Mouse (Mus musculus) limb, embryonic 15.5 days (tissue): ENCODE results near the gene Fam83e. TPM values are rescaled to one million over a fixed set of nuclear protein-coding genes. Genes with fewer than 3 reads are reported as not detected.

Experiments used
- ATAC-seq: fragments of 200-750 bp; cut with Nextera tagmentation; 2 replicates; pipeline ENCODE4 v1.8.0; 2017; ENCODE audit warnings: low read depth, moderate TSS enrichment; ENCODE audit not compliant: insufficient number of reproducible peaks, low FRiP score, low TSS enrichment
- H3K27ac ChIP-seq: fragments of 300-500 bp; sonication (generic); 2 replicates; pipeline ENCODE4 v1.5.1; 2015; ENCODE audit warnings: moderate library complexity, mild to moderate bottlenecking, inconsistent platforms
- H3K27me3 ChIP-seq: fragments of 300-500 bp; sonication (generic); 2 replicates; pipeline ENCODE4 v1.6.1; 2015; ENCODE audit warnings: inconsistent platforms
- H3K36me3 ChIP-seq: fragments of 300-500 bp; sonication (generic); 2 replicates; pipeline ENCODE4 v1.6.1; 2015; ENCODE audit warnings: inconsistent platforms
- H3K4me1 ChIP-seq: fragments of 300-500 bp; sonication (generic); 2 replicates; pipeline ENCODE4 v1.6.1; 2015; ENCODE audit warnings: inconsistent platforms
- H3K4me2 ChIP-seq: fragments of 300-500 bp; sonication (generic); 2 replicates; pipeline ENCODE4 v1.6.1; 2015; ENCODE audit warnings: mild to moderate bottlenecking, inconsistent platforms
- H3K4me3 ChIP-seq: fragments of 300-500 bp; sonication (generic); 2 replicates; pipeline ENCODE4 v1.5.1; 2015; ENCODE audit warnings: mild to moderate bottlenecking, inconsistent platforms
- H3K9ac ChIP-seq: fragments of 300-500 bp; sonication (generic); 2 replicates; pipeline ENCODE4 v1.6.1; 2015; ENCODE audit warnings: inconsistent platforms
- H3K9me3 ChIP-seq: fragments of 300-500 bp; sonication (generic); 2 replicates; pipeline ENCODE4 v1.6.1; 2016; ENCODE audit warnings: inconsistent platforms
- WGBS: fragments of 180-500 bp; shearing (Covaris S2); methylation state at CpG from one replicate; pipeline ENCODE4 v1.1.7; 2015; 5-methylcytosine and 5-hydroxymethylcytosine counted together
- polyA plus RNA-seq: library from polyadenylated mRNA; unstranded; fragments of >200 nt; fragmentation: Nextera tagmentation; extraction: Ambion mirVana; gene quantifications from 2 replicates; pipeline ENCODE4 v1.2.1, GENCODE M21; 2015

Gene Fam83e
- polyA plus RNA-seq, 1 experiment from 2014 or later: 0.78 TPM

DNA sequence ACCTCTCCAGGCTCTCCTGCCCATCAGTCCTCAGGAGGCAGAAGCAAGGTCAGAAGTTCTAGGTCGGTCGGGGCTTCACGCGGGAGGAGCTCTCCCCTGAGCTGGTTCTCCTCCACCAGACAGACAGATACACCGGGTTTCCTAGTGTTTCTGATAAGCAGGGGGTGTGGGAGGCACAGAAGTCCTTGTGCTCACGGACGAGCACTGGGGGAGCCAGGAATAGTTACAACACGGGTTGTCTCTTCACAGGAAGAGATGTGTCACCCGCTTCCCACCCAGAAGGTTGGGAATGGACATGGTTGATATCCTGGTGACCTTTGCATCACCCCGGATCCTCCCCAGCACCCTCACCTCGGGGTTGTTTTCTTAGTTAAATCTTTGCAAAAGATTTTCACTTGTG, 31.2 kb upstream of the Fam83e start:
- Histone ChIP-seq H3K36me3 (no peaks in the 10 kb centered on the region), H3K4me2 (no peak overlapping the region), H3K27ac (no peak overlapping the region), H3K4me1 (peaks cover 19% of the 10 kb centered on the region), H3K9ac (no peak overlapping the region), H3K9me3 (no peaks in the 10 kb centered on the region), H3K27me3 (no peaks in the 10 kb centered on the region), H3K4me3 (no peak overlapping the region)
- ATAC-seq: no peak
- WGBS: 78% methylated on average over 11 of the region's 11 CpGs

DNA sequence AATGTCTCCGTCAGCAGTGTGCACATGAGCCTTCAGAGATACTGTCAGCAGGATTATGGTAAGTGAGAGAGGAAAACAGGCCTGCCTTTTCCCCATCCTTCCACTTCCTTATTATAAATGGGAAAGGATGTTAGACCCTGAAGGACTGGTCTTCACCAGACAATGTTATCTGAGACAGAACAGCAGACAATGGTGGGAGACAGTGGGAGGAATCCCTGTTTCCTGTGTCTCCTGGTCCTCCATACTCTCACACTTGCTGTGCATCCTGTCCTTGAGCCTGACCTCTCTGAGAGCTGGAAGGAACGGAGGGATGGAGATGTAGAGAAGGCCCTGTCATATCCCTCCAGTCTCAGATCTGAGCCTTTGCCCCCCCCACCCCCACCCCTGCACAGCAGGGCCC, 28.6 kb upstream of the Fam83e start:
- WGBS: 81% methylated on average over 2 of the region's 2 CpGs
- ATAC-seq: no peak
- Histone ChIP-seq H3K27ac (no peak overlapping the region), H3K4me3 (no peak overlapping the region), H3K4me1 (peaks cover 2% of the 10 kb centered on the region; the same call in 1 of the 2 replicates), H3K36me3 (no peaks in the 10 kb centered on the region), H3K4me2 (no peak overlapping the region), H3K27me3 (no peaks in the 10 kb centered on the region), H3K9me3 (no peaks in the 10 kb centered on the region), H3K9ac (no peak overlapping the region)

DNA sequence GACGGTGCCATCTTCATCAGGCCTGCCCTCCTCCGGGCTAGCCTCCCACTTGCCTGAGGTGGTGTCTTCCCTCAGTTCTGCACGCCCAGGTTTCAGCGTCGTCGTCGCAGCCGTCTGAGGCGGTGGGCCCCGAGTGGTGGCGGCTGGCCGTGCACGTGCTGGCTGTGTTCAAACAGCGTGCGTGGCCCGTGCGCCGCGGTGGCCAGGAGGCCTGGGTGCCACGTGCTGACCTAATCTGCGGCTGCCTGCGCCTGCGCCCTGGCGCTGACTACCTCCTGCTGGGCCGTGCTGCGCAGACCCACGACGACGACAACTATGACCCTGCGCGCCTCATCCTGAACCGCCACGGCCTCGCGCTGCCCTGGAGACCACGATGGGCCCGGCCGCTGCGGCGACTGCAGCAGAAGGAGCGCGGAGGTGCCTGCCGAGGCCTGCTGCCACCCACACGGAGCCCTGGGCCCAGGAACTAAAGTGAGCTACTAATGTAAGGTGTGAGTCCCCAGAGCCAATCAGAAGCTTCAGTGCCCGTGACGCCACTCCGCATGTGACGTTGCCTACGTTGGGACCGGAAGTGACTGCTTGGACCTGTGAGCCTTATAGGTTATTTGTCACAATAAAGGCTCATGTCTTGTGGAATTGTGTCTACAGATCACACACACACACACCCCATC, 27.0 kb upstream of the Fam83e start, which contains the start of gene Sec1:
Sec1 (minus strand) TSS at position 482 of the 671 bp plus-strand sequence.
- WGBS: 91% methylated on average over 50 of the region's 50 CpGs
- no peak; the same call in 1 of the 2 replicates for ATAC-seq
- H3K4me3 ChIP-seq: no peak within 1 kb of the TSS

DNA sequence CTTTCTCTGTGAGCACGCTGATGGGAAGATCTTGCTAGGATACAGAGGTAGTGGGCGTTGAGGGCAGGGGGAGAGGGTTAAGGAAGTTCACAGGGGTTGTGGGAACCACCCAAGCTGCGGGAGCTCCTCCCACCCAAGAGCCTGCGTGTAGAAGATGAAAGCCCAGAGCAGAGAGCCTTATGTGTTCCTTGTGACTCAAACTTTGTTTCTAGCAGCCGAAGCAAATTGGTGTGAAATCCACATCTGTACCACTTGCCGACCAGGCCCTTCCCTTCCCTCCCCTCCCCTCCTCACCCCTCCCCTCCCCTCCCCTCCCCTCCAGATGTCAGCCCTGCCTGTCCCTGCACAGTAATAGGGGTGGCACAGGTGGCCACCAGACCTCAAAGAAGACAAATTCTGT, 25.9 kb upstream of the Fam83e start:
- H3K4me1 ChIP-seq: peaks cover 11% of the 10 kb centered on the region
- H3K27me3 ChIP-seq: peaks cover 18% of the 10 kb centered on the region
- H3K9me3 ChIP-seq: no peaks in the 10 kb centered on the region
- WGBS: 6% methylated on average over 6 of the region's 6 CpGs
- H3K4me2 ChIP-seq: no peak overlapping the region
- ATAC-seq: no peak
- H3K4me3 ChIP-seq: no peak overlapping the region
- no peak overlapping the region for H3K9ac ChIP-seq
- peak overlapping the region; percentile 38; the same call in 1 of the 2 replicates for H3K27ac ChIP-seq
- no peaks in the 10 kb centered on the region for H3K36me3 ChIP-seq

More for the DNA sequence above, 27.0 kb upstream of the Fam83e start, which contains the start of gene Sec1:
- H3K27me3 ChIP-seq: peaks cover 7% of the 10 kb centered on the region
- no peak within 1 kb of the TSS for H3K9ac ChIP-seq
- H3K36me3 ChIP-seq: no peaks in the 10 kb centered on the region
- H3K4me2 ChIP-seq: no peak within 1 kb of the TSS
- H3K9me3 ChIP-seq: no peaks in the 10 kb centered on the region
- peaks cover 2% of the 10 kb centered on the region; the same call in 1 of the 2 replicates for H3K4me1 ChIP-seq
- H3K27ac ChIP-seq: peak within 1 kb of the TSS; percentile 38; the same call in 1 of the 2 replicates

GRCm38 (mm10) chr7:45697894-45698293, 23.1 kb upstream of the Fam83e start:
- H3K4me1 ChIP-seq: peaks cover 25% of the 10 kb centered on the region
- no peak overlapping the region for H3K9ac ChIP-seq
- no peaks in the 10 kb centered on the region for H3K9me3 ChIP-seq
- H3K27me3 ChIP-seq: peaks cover 24% of the 10 kb centered on the region
- H3K36me3 ChIP-seq: no peaks in the 10 kb centered on the region
- no peak overlapping the region for H3K4me2 ChIP-seq
- ATAC-seq: no peak
- no peak overlapping the region for H3K4me3 ChIP-seq
- H3K27ac ChIP-seq: no peak overlapping the region
- WGBS: 70% methylated on average over 7 of the region's 7 CpGs

DNA sequence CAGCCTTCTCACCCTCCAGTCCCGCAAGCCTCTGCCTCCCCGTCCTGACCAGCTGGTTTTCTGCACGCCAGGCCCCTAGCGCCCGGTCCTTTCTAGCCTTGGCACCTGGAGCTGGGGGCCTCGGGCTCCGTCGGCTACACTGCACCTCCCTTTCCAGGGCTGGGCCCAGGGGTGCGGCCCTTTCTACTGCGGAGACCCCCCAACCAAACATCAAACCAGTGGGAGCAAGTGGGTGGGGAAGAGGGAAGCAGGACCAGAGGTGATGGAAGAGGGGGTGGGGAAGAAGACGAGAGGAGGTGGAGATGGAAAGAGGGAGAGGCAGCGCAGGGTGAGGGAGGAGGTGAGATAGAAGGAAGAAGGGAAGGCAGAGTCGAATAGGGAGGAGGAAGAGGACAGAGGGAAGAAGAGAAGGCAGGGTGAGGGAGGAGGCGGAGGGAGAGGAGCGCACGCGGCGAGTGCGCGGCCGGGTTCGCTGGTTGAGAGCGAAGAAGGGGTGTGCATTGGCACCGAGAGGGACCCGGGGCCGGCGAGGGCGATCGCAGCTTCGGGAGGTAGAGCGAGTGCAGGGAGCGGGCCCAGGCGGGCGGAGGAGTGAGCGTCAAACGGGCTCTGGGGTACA, 21.4 kb upstream of the Fam83e start, which contains the start of gene Car11:
Car11 (plus strand) TSS at position 321 of the 619 bp plus-strand sequence.
- H3K4me3 ChIP-seq: peak within 1 kb of the TSS; percentile 47

GRCm38 (mm10) chr7:45700301-45701015, 20.6 kb upstream of the Fam83e start:
- no peaks in the 10 kb centered on the region for H3K36me3 ChIP-seq
- peak overlapping the region; percentile 54 for H3K9ac ChIP-seq
- peaks cover 24% of the 10 kb centered on the region for H3K27me3 ChIP-seq
- H3K4me3 ChIP-seq: peak overlapping the region; percentile 47
- no peak overlapping the region; the same call in 1 of the 2 replicates for H3K27ac ChIP-seq
- no peak for ATAC-seq
- whole genome bisulfite sequencing: 1% methylated on average over 20 of the region's 20 CpGs
- H3K4me1 ChIP-seq: peaks cover 35% of the 10 kb centered on the region
- H3K4me2 ChIP-seq: peak overlapping the region; percentile 92
- H3K9me3 ChIP-seq: no peaks in the 10 kb centered on the region

More for the DNA sequence above, 21.4 kb upstream of the Fam83e start, which contains the start of gene Car11:
- Histone ChIP-seq H3K36me3 (no peaks in the 10 kb centered on the region), H3K27me3 (peaks cover 24% of the 10 kb centered on the region), H3K4me2 (peak within 1 kb of the TSS; percentile 92), H3K9me3 (no peaks in the 10 kb centered on the region), H3K9ac (peak within 1 kb of the TSS; percentile 54), H3K27ac (no peak within 1 kb of the TSS), H3K4me1 (peaks cover 35% of the 10 kb centered on the region)
- no peak for ATAC-seq
- 1% methylated on average over 36 of the region's 36 CpGs for WGBS

DNA sequence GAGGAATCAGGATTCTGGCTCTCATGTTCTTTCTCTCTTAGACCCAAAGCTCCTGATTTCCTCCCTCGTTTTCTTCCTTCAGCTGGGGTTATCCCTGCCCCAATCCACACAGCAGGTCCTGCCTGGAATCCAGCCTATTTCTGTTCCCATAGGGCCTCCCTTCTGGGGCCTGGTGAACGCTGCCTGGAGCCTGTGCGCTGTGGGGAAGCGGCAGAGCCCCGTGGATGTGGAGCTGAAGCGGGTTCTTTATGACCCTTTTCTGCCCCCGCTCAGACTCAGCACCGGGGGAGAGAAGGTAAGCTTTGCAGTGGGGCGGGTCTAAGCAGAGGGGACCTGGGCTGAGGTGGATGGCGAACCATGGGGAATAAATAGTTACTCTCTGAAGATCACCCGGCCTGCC, 19.9 kb upstream of the Fam83e start:
- peaks cover 24% of the 10 kb centered on the region for H3K27me3 ChIP-seq
- H3K4me2 ChIP-seq: peak overlapping the region; percentile 92
- H3K4me3 ChIP-seq: peak overlapping the region; percentile 47
- H3K27ac ChIP-seq: peak overlapping the region; percentile 70
- 24% methylated on average over 11 of the region's 11 CpGs for WGBS
- H3K4me1 ChIP-seq: peaks cover 41% of the 10 kb centered on the region
- ATAC-seq: no peak
- no peaks in the 10 kb centered on the region for H3K36me3 ChIP-seq
- H3K9me3 ChIP-seq: no peaks in the 10 kb centered on the region
- H3K9ac ChIP-seq: peak overlapping the region; percentile 14; the same call in 1 of the 2 replicates

DNA sequence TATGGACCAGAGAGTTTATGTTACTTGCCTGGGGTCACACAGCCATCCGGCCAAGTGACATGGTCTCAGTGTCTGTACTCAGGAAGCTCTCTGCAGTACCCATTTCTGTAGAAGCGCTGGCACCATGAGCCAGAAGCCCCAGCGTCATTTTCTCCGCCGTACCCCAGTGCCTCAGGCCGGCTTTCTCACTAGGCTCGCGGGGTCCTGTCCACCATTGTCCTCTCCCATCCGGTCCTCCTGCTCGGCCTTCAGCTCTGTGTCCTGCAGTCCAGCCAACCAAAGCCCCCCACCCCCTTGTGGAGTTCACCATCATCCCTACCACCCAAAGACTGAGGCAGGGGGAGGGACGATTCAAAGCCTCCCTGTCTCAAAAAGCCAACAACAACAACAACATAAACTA, 19.4 kb upstream of the Fam83e start:
- Histone ChIP-seq H3K4me1 (peaks cover 46% of the 10 kb centered on the region), H3K27me3 (peaks cover 24% of the 10 kb centered on the region), H3K4me2 (peak overlapping the region; percentile 92; the same call in 1 of the 2 replicates), H3K36me3 (no peaks in the 10 kb centered on the region), H3K27ac (no peak overlapping the region), H3K9me3 (no peaks in the 10 kb centered on the region), H3K9ac (no peak overlapping the region), H3K4me3 (0 out of 2 replicates have a peak overlapping the region, but pooled peaks have one; percentile 47)
- no peak for ATAC-seq
- 87% methylated on average over 11 of the region's 11 CpGs for WGBS

GRCm38 (mm10) chr7:45702316-45702715, 18.7 kb upstream of the Fam83e start:
- H3K4me3 ChIP-seq: no peak overlapping the region
- H3K9me3 ChIP-seq: no peaks in the 10 kb centered on the region
- H3K4me2 ChIP-seq: no peak overlapping the region
- H3K9ac ChIP-seq: no peak overlapping the region
- 87% methylated on average over 11 of the region's 11 CpGs for WGBS
- peaks cover 53% of the 10 kb centered on the region for H3K4me1 ChIP-seq
- H3K36me3 ChIP-seq: no peaks in the 10 kb centered on the region
- ATAC-seq: no peak
- H3K27ac ChIP-seq: no peak overlapping the region
- H3K27me3 ChIP-seq: peaks cover 24% of the 10 kb centered on the region

GRCm38 (mm10) chr7:45702809-45703520, 18.0 kb upstream of the Fam83e start:
- H3K9ac ChIP-seq: no peak overlapping the region
- peaks cover 24% of the 10 kb centered on the region for H3K27me3 ChIP-seq
- no peak overlapping the region for H3K4me3 ChIP-seq
- H3K4me2 ChIP-seq: no peak overlapping the region
- no peak overlapping the region for H3K27ac ChIP-seq
- H3K9me3 ChIP-seq: no peaks in the 10 kb centered on the region
- no peak for ATAC-seq
- H3K4me1 ChIP-seq: peaks cover 60% of the 10 kb centered on the region
- 89% methylated on average over 17 of the region's 17 CpGs for WGBS
- no peaks in the 10 kb centered on the region for H3K36me3 ChIP-seq
